Mouse (Mus musculus) forebrain, embryonic 14.5 days (tissue): ENCODE measurements around the gene Catsperg1. TPM values are rescaled to one million over a fixed set of nuclear protein-coding genes. Genes with fewer than 3 reads are reported as not detected.
A peak's percentile ranks its signal among the peaks of the same experiment; 100 is the strongest.
"Not testable (repeated sequence)": the region's sequence is repeated elsewhere in the genome, so short reads cannot be mapped to it uniquely, and the experiment has no call there.

Experiments used
- ATAC-seq: fragments of 200-750 bp; cut with Nextera tagmentation; 2 replicates; pipeline ENCODE4 v1.8.0; 2017; ENCODE audit warnings: mild to moderate bottlenecking, moderate library complexity
- DNase-seq: peaks from one replicate; pipeline ENCODE4 v3.0.0-alpha.2; 2015; ENCODE audit warnings: low spot score
- H3K27ac ChIP-seq: fragments of 300-500 bp; sonication (generic); 2 replicates; pipeline ENCODE4 v1.5.1; 2014; ENCODE audit warnings: low read depth, mild to moderate bottlenecking, control low read depth, low read length, moderate library complexity
- H3K27me3 ChIP-seq: fragments of 300-500 bp; sonication (generic); replicated peaks from 2 replicates; pipeline ENCODE4 v1.6.1; 2014; ENCODE audit warnings: low read length, control low read depth, mixed read lengths; ENCODE audit not compliant: control insufficient read depth, insufficient read depth
- H3K36me3 ChIP-seq: fragments of 300-500 bp; sonication (generic); 2 replicates; pipeline ENCODE4 v1.6.1; 2014; ENCODE audit warnings: low read length, control low read depth; ENCODE audit not compliant: control insufficient read depth, insufficient read depth
- H3K4me1 ChIP-seq: fragments of 300-500 bp; sonication (generic); 2 replicates; pipeline ENCODE4 v1.6.1; 2014; ENCODE audit warnings: antibody characterized with exemption, low read length, control low read depth; ENCODE audit not compliant: control insufficient read depth, insufficient read depth
- H3K4me2 ChIP-seq: fragments of 300-500 bp; sonication (generic); 2 replicates; pipeline ENCODE4 v1.6.1; 2014; ENCODE audit warnings: mild to moderate bottlenecking, control low read depth, low read length
- H3K4me3 ChIP-seq: fragments of 300-500 bp; sonication (generic); 2 replicates; pipeline ENCODE4 v1.5.1; 2014; ENCODE audit warnings: low read depth, low read length, control low read depth
- H3K9ac ChIP-seq: fragments of 300-500 bp; sonication (generic); 2 replicates; pipeline ENCODE4 v1.6.1; 2014; ENCODE audit warnings: mild to moderate bottlenecking, low read length, control low read depth, moderate library complexity
- H3K9me3 ChIP-seq: fragments of 300-500 bp; sonication (generic); replicated peaks from 2 replicates; pipeline ENCODE4 v1.6.1; 2016; ENCODE audit warnings: low read length, control low read depth, mixed read lengths; ENCODE audit not compliant: control insufficient read depth
- WGBS: fragments of 180-500 bp; shearing (Covaris S2); extraction: QIAGEN DNeasy Blood & Tissue Kit; methylation state at CpG from one replicate; pipeline ENCODE4 v1.1.7; 2014; 5-methylcytosine and 5-hydroxymethylcytosine counted together
- polyA plus RNA-seq: library from polyadenylated mRNA; unstranded; fragments of >200 nt; fragmentation: Nextera tagmentation; extraction: Ambion mirVana; gene quantifications from 2 replicates; pipeline ENCODE4 v1.2.1, GENCODE M21; 2014

The Catsperg1 gene
- polyA plus RNA-seq, 1 experiment from 2014 or later, result 0.85 TPM

- not testable (repeated sequence) for DNase-seq, H3K4me1 ChIP-seq, H3K4me3 ChIP-seq, H3K4me2 ChIP-seq, H3K27me3 ChIP-seq, H3K36me3 ChIP-seq, ATAC-seq, H3K9ac ChIP-seq, H3K27ac ChIP-seq, H3K9me3 ChIP-seq
- WGBS, result 91% methylated on average over 3 of the region's 4 CpGs
Measured at GRCm38 (mm10) chr7:29139237-29139636, 74.6 kb downstream of the Catsperg1 start.

DNA sequence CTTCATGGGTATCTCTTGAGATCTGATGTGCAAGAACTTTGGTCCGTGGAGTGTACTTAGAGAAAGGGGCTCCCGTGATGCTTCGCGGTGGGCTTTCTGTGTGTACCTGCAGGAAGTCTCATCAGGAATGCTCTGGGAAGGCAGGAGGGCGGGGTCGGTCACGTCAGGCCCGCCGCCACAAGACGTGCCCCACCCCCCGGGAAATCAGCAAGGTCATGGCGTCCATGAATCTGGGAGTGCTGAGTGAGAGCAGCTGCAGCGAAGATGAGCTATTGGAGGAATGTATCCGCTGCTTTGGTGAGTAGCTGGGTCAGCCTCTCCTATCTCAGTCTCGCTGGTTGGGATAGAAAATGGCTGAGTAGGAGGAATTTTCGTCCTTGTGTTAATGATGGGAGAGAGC lies 76.4 kb downstream of the Catsperg1 start:
- Histone ChIP-seq H3K4me1 (no peaks in the 10 kb centered on the region), H3K36me3 (no peaks in the 10 kb centered on the region), H3K27me3 (no peaks in the 10 kb centered on the region), H3K4me2 (no peak overlapping the region), H3K4me3 (no peak overlapping the region), H3K27ac (no peak overlapping the region), H3K9me3 (no peaks in the 10 kb centered on the region), H3K9ac (no peak overlapping the region)
- no peak for ATAC-seq
- DNase-seq, result no peak
- 48% methylated on average over 16 of the region's 16 CpGs for WGBS

GRCm38 (mm10) chr7:29134693-29135386 lies 79.0 kb downstream of the Catsperg1 start, which contains the start of gene Rasgrp4:
TSS of gene Rasgrp4 (plus strand) at chr7:29134851.
- DNase-seq, result peak; percentile 49
- Histone ChIP-seq H3K4me3 (peak within 1 kb of the TSS; percentile 14; the same call in 1 of the 2 replicates), H3K9ac (no peak within 1 kb of the TSS)

DNA sequence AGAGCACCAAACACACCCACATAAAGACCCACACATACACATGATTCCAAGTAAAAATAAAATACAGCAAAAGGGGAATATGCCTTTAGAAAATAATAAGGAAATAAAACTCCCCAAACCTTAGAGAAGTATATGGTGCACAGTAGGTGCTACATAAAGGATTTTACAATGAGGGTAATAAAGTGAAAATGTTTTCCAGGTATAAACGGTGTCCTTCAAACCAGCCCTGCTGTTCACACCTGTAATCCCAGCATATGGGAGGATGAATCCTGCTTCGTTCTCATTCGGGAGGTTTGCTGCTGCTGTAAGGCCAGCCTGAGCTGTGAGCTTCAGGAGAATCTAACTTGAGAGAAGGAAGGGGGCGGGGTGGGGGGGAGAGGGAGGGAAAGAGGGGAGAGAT lies 79.6 kb downstream of the Catsperg1 start:
- no peak overlapping the region for H3K27ac ChIP-seq
- H3K9me3 ChIP-seq, result no peaks in the 10 kb centered on the region
- no peak for DNase-seq
- ATAC-seq, result no peak
- H3K27me3 ChIP-seq, result no peaks in the 10 kb centered on the region
- WGBS, result 8% methylated on average over 4 of the region's 4 CpGs
- H3K4me2 ChIP-seq, result peak overlapping the region; percentile 49
- no peak overlapping the region for H3K9ac ChIP-seq
- no peaks in the 10 kb centered on the region for H3K4me1 ChIP-seq
- peak overlapping the region; percentile 14; the same call in 1 of the 2 replicates for H3K4me3 ChIP-seq
- no peaks in the 10 kb centered on the region for H3K36me3 ChIP-seq

More at GRCm38 (mm10) chr7:29134693-29135386, 79.0 kb downstream of the Catsperg1 start, which contains the start of gene Rasgrp4:
- 2% methylated on average over 11 of the region's 20 CpGs for WGBS
- no peak for ATAC-seq
- Histone ChIP-seq H3K36me3 (no peaks in the 10 kb centered on the region), H3K9me3 (no peaks in the 10 kb centered on the region), H3K27me3 (no peaks in the 10 kb centered on the region), H3K4me2 (peak within 1 kb of the TSS; percentile 49), H3K27ac (no peak within 1 kb of the TSS), H3K4me1 (no peaks in the 10 kb centered on the region)

Other genes with a start within 250 kb of the Catsperg1 start
- gene Eif3k, start 232.2 kb downstream of the Catsperg1 start, polyA plus RNA-seq, result 345 and 412 TPM in 2 replicates
- gene Map4k1, start 232.0 kb downstream of the Catsperg1 start, polyA plus RNA-seq, result 6.1 and 6.9 TPM in 2 replicates
- gene Ryr1, start 88.9 kb downstream of the Catsperg1 start, polyA plus RNA-seq, result 5.0 and 6.2 TPM in 2 replicates
- gene Rasgrp4, start 79.2 kb downstream of the Catsperg1 start, polyA plus RNA-seq, result 0.47 and 0.99 TPM in 2 replicates
- gene Fam98c, start 57.8 kb downstream of the Catsperg1 start, polyA plus RNA-seq, result 17.3 and 18.0 TPM in 2 replicates
- gene Ggn, start 43.8 kb downstream of the Catsperg1 start, polyA plus RNA-seq, result 0.14 and 0.36 TPM in 2 replicates
- 4.4 and 5.5 TPM in 2 replicates for gene Spred3, start 43.6 kb downstream of the Catsperg1 start, polyA plus RNA-seq
- gene Psmd8, start 33.3 kb downstream of the Catsperg1 start, polyA plus RNA-seq, result 337 and 364 TPM in 2 replicates
- gene Kcnk6, start 18.5 kb upstream of the Catsperg1 start, polyA plus RNA-seq, result 0.22 and 0.46 TPM in 2 replicates
- gene Yif1b, start 24.3 kb upstream of the Catsperg1 start, polyA plus RNA-seq, result 88.2 and 96.2 TPM in 2 replicates
- 0.37 and 1.2 TPM in 2 replicates for gene 2200002D01Rik, start 34.4 kb upstream of the Catsperg1 start, polyA plus RNA-seq
- 46.6 and 51.3 TPM in 2 replicates for gene Spint2, start 67.9 kb upstream of the Catsperg1 start, polyA plus RNA-seq
- gene Ppp1r14a, start 75.3 kb upstream of the Catsperg1 start, polyA plus RNA-seq, result 5.7 and 9.8 TPM in 2 replicates
- 167 and 205 TPM in 2 replicates for gene Dpf1, start 89.9 kb upstream of the Catsperg1 start, polyA plus RNA-seq